Mouse (Mus musculus) kidney, postnatal 0 days (tissue): Measurements from ENCODE around the gene Rab31. TPM values are rescaled to one million over a fixed set of nuclear protein-coding genes. Genes with fewer than 3 reads are reported as not detected.

ENCODE experiments used
- ATAC-seq: fragments of 200-750 bp; cut with Nextera tagmentation; replicated peaks from 2 replicates; pipeline ENCODE4 v1.8.0; 2017; ENCODE audit warnings: low read depth, moderate number of reproducible peaks, moderate TSS enrichment, moderate library complexity; ENCODE audit not compliant: low FRiP score
- DNase-seq: peaks from one replicate; pipeline ENCODE4 v3.0.0-alpha.2; 2016; ENCODE audit warnings: low spot score
- H3K27ac ChIP-seq: fragments of 300-500 bp; sonication (generic); 2 replicates; pipeline ENCODE4 v1.5.1; 2014; ENCODE audit warnings: mild to moderate bottlenecking
- H3K27me3 ChIP-seq: fragments of 300-500 bp; sonication (generic); 2 replicates; pipeline ENCODE4 v1.6.1; 2014; ENCODE audit warnings: low read length, mixed read lengths; ENCODE audit not compliant: insufficient read depth
- H3K36me3 ChIP-seq: fragments of 300-500 bp; sonication (generic); 2 replicates; pipeline ENCODE4 v1.6.1; 2014; ENCODE audit warnings: low read length, mixed read lengths; ENCODE audit not compliant: insufficient read depth
- H3K4me1 ChIP-seq: fragments of 300-500 bp; sonication (generic); replicated peaks from 2 replicates; pipeline ENCODE4 v1.6.1; 2014; ENCODE audit warnings: antibody characterized with exemption, low read length, mixed read lengths; ENCODE audit not compliant: insufficient read depth
- H3K4me2 ChIP-seq: fragments of 300-500 bp; sonication (generic); 2 replicates; pipeline ENCODE4 v1.6.1; 2014; ENCODE audit warnings: mild to moderate bottlenecking, low read length, moderate library complexity, mixed read lengths
- H3K4me3 ChIP-seq: fragments of 300-500 bp; sonication (generic); replicated peaks from 2 replicates; pipeline ENCODE4 v1.5.1; 2014; ENCODE audit warnings: low read depth, low read length
- H3K9ac ChIP-seq: fragments of 300-500 bp; sonication (generic); 2 replicates; pipeline ENCODE4 v1.6.1; 2014; ENCODE audit warnings: low read depth, low read length
- H3K9me3 ChIP-seq: fragments of 300-500 bp; sonication (generic); replicated peaks from 2 replicates; pipeline ENCODE4 v1.6.1; 2016; ENCODE audit warnings: low read length, inconsistent platforms, mixed read lengths
- CTCF ChIP-seq: IDR thresholded peaks from 2 replicates; pipeline ENCODE4 v1.5.1; 2016; ENCODE audit warnings: antibody characterized with exemption, low read depth, mild to moderate bottlenecking, moderate library complexity
- WGBS: fragments of 180-500 bp; shearing (Covaris S2); extraction: QIAGEN DNeasy Blood & Tissue Kit; methylation state at CpG from one replicate; pipeline ENCODE4 v1.1.7; 2014; 5-methylcytosine and 5-hydroxymethylcytosine counted together
- polyA plus RNA-seq: library from polyadenylated mRNA; unstranded; fragments of >200 nt; fragmentation: Nextera tagmentation; extraction: Ambion mirVana; gene quantifications from 2 replicates; pipeline ENCODE4 v1.2.1, GENCODE M21; 2015

Gene Rab31
- polyA plus RNA-seq, 1 experiment from 2014 or later: 30.0 TPM

DNA sequence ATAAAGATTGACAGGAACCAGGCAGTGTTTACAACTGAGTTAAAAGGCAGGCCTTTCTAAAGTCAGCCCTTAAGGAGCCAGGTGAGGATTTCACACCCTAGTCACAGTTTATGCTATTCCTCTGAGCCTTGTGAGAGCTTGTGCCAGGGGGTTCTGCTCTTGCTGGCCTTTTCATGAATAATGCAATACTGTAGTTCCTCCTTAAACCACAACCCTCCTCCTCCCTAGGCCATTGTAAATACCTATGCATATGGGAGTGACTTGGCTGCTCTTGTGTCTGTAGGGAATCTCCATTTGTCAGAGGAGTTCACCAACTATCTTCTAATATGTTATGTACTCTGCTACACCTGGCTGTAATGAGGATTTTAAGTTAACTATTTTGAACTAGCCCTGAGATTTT is 13.2 kb upstream of the Rab31 start:
- H3K27ac ChIP-seq: no peak overlapping the region
- peaks cover 7% of the 10 kb centered on the region; the same call in 1 of the 2 replicates for H3K4me1 ChIP-seq
- no peak for TF ChIP-seq CTCF
- H3K9ac ChIP-seq: no peak overlapping the region
- no peaks in the 10 kb centered on the region for H3K9me3 ChIP-seq
- no peaks in the 10 kb centered on the region for H3K27me3 ChIP-seq
- no peak overlapping the region for H3K4me2 ChIP-seq
- H3K4me3 ChIP-seq: no peak overlapping the region
- no peaks in the 10 kb centered on the region for H3K36me3 ChIP-seq
- no peak for DNase-seq
- no peak for ATAC-seq

- H3K36me3 ChIP-seq: no peaks in the 10 kb centered on the region
- no peak overlapping the region for H3K27ac ChIP-seq
Measured at GRCm38 (mm10) chr17:65784610-65785140, 12.1 kb upstream of the Rab31 start.

GRCm38 (mm10) chr17:65783182-65784161 is 10.9 kb upstream of the Rab31 start:
- no peaks in the 10 kb centered on the region for H3K36me3 ChIP-seq
- H3K4me1 ChIP-seq: peaks cover 7% of the 10 kb centered on the region; the same call in 1 of the 2 replicates
- under 1% methylated on average over 63 of the region's 135 CpGs for WGBS
- ATAC-seq: peak; percentile 73
- peak overlapping the region; percentile 97 for H3K9ac ChIP-seq
- H3K4me2 ChIP-seq: peak overlapping the region; percentile 79
- peak overlapping the region; percentile 99 for H3K27ac ChIP-seq
- no peaks in the 10 kb centered on the region for H3K27me3 ChIP-seq
- TF ChIP-seq CTCF: no peak
- H3K9me3 ChIP-seq: no peaks in the 10 kb centered on the region
- peak overlapping the region; percentile 80 for H3K4me3 ChIP-seq
- DNase-seq: peak; percentile 84

More at GRCm38 (mm10) chr17:65784610-65785140, 12.1 kb upstream of the Rab31 start:
- peak overlapping the region; percentile 79 for H3K4me2 ChIP-seq
- no peak overlapping the region for H3K9ac ChIP-seq
- no peak for TF ChIP-seq CTCF
- DNase-seq (peak; percentile 23), ATAC-seq (no peak)
- no peaks in the 10 kb centered on the region for H3K27me3 ChIP-seq
- H3K9me3 ChIP-seq: no peaks in the 10 kb centered on the region
- peaks cover 7% of the 10 kb centered on the region; the same call in 1 of the 2 replicates for H3K4me1 ChIP-seq
- WGBS: 57% methylated on average over 8 of the region's 8 CpGs
- H3K4me3 ChIP-seq: peak overlapping the region; percentile 80; the same call in 1 of the 2 replicates

- H3K36me3 ChIP-seq: no peaks in the 10 kb centered on the region
- peak; percentile 21; the same call in 1 of the 2 replicates for TF ChIP-seq CTCF
- peak within 1 kb of the TSS; percentile 97 for H3K9ac ChIP-seq
- peaks cover 7% of the 10 kb centered on the region; the same call in 1 of the 2 replicates for H3K4me1 ChIP-seq
- H3K9me3 ChIP-seq: no peaks in the 10 kb centered on the region
- peak within 1 kb of the TSS; percentile 99 for H3K27ac ChIP-seq
- H3K4me2 ChIP-seq: peak within 1 kb of the TSS; percentile 79
- peak within 1 kb of the TSS; percentile 80 for H3K4me3 ChIP-seq
- WGBS: under 1% methylated on average over 63 of the region's 81 CpGs
- no peaks in the 10 kb centered on the region for H3K27me3 ChIP-seq
- ATAC-seq (peak; percentile 90), DNase-seq (peak; percentile 85)
Measured at GRCm38 (mm10) chr17:65782551-65783141, 10.1 kb upstream of the Rab31 start, which contains the start of gene Ppp4r1. Gene Ppp4r1, plus strand, starts transcription at chr17:65782573.

GRCm38 (mm10) chr17:65780970-65781369 is 8.4 kb upstream of the Rab31 start:
- DNase-seq (no peak), ATAC-seq (no peak)
- Histone ChIP-seq H3K36me3 (no peaks in the 10 kb centered on the region), H3K4me3 (no peak overlapping the region), H3K27me3 (no peaks in the 10 kb centered on the region), H3K27ac (no peak overlapping the region), H3K9ac (no peak overlapping the region), H3K9me3 (no peaks in the 10 kb centered on the region), H3K4me1 (peaks cover 7% of the 10 kb centered on the region; the same call in 1 of the 2 replicates), H3K4me2 (no peak overlapping the region)
- WGBS: 88% methylated on average over 2 of the region's 2 CpGs
- no peak for TF ChIP-seq CTCF

- TF ChIP-seq CTCF: no peak
- H3K36me3 ChIP-seq: no peaks in the 10 kb centered on the region
- peaks cover 6% of the 10 kb centered on the region for H3K4me1 ChIP-seq
- 83% methylated on average over 4 of the region's 4 CpGs for WGBS
- H3K27ac ChIP-seq: no peak overlapping the region
- no peaks in the 10 kb centered on the region for H3K27me3 ChIP-seq
- no peaks in the 10 kb centered on the region for H3K9me3 ChIP-seq
- H3K4me3 ChIP-seq: no peak overlapping the region
- DNase-seq (no peak), ATAC-seq (no peak)
- no peak overlapping the region for H3K9ac ChIP-seq
- H3K4me2 ChIP-seq: no peak overlapping the region
Measured at GRCm38 (mm10) chr17:65777461-65777860, 4.9 kb upstream of the Rab31 start.
